Mouse (Mus musculus): ENCODE measurements around the gene Zmiz1.

Zmiz1 gene

DNA sequence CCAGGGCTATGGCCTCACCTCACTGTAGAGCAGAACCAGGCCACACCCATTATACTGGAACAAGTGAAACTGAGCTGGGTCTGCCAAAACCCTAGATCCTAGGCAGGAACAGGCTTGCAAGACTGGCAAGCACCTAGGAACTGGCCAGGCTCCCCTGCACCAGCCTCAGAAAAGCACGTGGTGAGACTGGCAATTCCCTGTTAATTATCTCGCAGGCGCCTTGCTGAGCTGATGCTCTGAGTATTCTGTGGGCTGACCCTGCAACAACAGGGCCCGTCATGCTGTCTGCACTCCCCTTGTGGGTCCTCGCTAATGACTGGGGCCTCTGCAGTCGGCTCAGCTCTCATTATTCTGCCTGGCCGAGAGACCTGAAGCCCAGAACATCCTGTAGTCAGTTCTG lies 177.3 kb downstream of the Zmiz1 start:
- in situ Hi-C loops (cut with MboI), result no loop called here

DNA sequence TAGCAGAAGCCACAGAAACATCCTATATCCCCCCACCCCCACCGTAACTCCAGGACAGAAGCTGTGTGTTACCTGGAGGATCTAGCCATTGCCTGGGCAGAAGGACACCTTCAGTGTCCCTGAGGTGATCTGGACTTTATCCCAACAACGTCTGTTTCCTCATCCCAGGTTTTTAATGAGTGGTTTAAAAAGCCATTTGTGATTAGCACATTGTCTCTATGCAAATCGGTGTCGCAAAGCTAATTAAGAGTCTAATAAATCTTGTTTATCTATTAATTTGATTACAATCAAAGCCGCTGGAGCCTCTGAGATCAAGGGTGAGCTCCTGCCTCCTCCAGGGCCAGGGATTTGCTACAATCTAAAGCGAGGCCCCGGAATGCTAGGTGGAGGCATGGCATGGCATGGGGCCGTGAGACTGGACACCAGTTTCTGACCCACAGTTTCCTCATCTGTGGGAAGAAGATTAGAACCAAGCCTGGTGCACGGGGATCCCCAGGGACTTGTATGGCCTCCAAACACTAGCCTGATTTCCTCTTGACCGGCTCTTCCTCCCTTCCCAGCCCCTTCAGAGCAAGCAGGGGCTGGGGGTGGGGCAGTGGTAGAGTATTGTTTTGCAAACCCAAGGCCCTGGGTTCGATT lies 180.3 kb downstream of the Zmiz1 start:
- in situ Hi-C loops (cut with MboI), result no loop called here

DNA sequence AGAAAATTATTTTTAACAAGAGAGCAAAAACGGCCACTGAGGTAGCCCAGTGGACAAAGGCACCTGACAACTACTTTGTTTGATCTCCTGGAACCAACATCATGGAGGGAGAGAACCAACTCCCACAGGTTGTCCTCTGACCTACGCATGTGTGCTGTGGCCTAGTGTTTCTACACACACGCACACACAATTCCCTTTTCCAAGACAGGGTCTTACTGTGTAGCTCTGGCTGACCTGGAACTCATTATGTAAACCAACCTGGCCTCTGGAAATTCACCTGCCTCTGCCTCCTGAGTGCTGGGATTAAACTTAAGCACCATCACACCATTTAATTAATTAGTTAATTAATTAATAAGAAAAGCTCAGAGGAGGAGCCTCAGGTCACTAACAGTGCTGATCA lies 181.0 kb downstream of the Zmiz1 start:
- in situ Hi-C loops (cut with MboI), result no loop called here

DNA sequence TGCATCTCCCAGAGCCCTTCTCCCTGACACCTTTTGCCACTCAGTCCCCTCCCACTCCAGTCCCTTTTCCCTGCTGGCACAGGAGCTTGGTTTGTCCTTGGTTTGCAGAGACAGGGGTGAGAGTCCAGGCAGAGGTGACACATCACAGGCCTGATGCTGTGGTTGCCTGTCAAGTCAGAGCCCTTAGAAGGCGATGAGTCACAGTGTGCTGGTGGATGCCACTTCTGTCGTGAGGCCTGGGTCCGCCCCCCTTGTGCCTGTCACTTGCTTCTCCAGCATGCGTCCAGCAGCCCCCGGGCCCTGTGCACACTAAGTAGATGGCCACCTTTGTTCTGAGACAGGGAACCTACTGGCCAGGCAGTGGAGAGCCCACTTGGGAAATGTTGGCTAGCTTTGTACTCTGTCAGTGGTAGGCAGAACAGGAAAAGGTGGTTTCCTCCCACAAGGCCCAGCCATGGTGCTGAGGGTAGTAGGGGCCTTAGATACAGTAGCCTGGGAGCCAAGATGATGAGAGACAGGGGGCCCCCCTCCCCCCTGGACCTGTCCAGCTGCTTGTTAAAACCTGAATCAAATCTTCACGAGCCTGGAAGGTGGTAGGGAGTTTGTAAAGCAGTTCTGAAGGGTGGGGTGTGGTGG lies 181.6 kb downstream of the Zmiz1 start:
- in situ Hi-C loops (cut with MboI), result no loop called here

DNA sequence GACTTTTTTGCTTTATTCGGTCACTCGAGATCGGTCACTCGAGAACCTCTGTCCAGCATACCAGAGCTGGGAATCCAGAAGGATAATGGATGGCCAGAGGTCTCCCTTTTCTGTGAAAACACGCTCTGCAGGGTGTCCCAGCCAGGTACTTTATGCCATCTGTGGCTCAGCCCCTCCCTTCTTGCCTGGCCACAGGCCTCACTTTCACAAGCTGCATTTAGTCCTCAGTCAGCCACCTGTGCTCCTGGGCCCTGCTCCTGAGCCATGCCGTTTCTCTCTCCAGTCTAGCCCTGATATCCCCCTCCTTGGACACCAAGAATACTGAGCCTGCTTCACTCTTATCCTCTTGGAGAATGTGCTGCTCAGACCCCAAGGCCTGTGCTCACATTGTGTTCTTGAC lies 182.1 kb downstream of the Zmiz1 start:
- in situ Hi-C loops (cut with MboI), result no loop called here

DNA sequence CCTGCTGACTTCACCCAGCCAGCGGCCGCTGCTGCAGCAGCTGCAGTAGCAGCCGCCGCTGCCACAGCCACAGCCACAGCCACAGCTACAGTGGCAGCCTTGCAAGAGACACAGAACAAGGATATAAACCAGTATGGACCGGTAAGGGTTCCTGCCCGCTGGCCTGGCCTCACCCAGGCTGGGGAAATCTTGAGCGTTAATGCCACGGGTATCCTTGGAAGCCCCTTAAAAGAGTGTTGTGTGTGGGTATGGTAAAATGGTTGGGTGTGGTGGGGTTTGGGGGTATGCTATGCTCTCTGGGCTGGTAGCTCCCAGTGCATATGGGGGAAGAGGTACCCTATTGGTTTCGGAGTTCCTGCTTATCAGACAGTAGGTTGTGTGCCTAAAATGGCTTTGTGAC lies 186.7 kb downstream of the Zmiz1 start:
- in situ Hi-C loops (cut with MboI), result no loop called here

DNA sequence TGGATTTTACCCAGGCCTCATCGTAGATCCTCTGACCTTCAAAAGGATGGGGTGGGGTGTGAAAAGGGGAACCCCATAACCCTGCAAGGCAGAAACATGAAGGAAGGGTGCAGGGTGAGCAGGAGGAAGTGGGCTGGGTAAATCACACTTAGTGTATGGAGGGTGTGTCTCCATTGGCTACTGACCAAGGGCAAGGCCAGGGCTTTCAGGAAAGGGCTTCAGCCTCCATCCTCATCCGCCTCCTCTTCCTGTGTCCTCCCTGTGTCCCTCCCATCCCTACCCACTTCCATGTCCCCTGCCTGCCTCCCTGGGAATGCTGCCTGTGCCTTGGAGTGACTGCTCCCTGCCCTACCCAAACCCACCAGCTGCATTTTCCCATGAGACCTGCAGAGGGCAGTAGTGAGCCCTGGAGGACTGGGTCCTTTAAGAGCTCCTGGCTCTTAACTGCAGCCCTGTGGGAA lies 187.2 kb downstream of the Zmiz1 start:
- in situ Hi-C loops (cut with MboI), result no loop called here

DNA sequence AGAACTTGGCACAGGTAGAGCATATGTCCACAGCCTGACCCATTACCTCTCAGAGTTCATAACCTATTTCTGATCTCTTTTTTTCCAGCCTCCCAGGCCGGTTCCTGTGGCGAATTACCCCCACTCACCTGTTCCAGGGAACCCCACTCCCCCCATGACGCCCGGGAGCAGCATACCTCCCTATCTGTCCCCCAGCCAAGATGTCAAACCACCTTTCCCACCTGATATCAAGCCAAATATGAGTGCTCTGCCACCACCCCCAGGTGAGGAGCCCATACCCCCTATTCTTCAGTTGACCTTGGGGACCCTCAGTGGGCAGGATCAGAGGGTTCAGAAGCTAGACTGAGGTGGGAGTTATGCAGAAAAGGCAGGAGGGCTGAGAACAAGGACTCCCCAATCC lies 192.1 kb downstream of the Zmiz1 start:
- in situ Hi-C loops (cut with MboI), result no loop called here

DNA sequence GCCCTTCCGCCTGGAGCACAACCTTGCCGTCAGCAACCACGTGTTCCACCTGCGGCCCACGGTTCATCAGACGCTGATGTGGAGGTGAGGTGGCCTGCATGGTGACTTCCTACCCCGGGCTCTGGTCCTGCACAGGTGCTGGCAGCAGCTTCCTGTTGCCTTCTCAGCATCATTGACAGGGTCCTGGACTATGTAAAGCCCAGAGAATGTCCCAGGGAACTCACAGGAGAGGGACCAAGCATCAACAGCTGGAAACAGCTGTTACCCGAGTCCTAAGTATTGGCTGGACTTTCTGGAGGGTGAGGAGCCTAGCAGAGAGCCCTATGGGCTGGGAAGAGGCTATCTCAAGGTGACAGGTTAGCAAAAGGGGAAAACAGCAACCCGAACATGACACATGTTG lies 192.9 kb downstream of the Zmiz1 start:
- in situ Hi-C loops (cut with MboI), result no loop called here

DNA sequence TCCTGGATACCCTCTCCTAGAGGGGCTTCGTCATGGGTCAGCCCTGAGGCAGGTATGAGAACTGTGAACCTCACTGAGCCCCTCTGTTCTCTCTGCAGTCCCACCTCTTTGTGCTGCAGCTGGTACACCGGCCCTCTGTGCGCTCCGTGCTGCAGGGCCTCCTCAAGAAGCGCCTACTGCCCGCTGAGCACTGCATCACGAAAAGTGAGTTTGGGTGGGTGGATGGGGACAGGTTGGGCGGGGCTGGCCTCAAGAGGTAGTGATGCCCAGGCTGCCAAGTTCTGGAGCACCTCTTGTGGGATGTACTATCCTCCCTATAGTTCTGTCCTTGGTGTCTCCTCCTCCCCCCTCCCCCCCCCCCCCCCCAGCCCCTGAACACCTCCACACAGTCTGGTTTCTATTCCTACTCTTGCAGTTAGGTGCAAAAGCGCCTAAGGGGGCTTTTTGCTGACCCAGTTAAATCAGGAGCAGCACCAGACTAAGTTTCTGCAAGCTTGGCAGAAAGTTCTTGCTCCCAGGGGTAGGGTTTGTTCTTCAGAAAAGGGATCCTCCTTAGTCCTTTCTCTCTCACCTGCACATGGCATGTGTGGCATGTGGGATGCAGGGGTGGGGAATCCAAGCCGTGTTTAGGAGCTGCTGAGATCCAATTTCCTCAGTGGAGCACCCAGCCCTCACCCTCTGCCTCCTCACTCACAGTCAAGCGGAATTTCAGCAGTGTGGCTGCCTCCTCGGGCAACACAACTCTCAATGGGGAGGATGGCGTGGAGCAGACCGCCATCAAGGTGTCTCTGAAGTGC lies 195.6 kb downstream of the Zmiz1 start:
- in situ Hi-C loops (cut with MboI), result no loop called here

DNA sequence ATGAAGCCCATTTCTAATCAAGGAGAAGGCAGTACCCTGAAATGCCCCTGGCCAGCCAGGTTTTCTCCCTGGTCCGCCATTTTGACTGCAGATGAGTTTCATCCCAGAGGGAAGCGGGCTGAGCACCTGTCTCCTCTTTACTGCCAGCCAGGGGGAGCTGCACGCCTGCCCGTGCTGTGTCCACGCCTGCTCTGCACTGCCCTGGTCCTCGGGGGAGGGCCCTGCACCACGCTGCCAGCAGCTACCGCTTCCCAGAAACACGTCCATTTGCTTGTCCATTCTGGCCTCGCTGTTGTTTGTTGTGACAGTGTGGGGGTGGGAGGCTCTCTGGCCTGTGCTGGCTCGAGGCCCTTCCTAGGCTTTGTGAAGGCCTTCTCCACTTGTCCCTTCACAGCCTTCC lies 201.7 kb downstream of the Zmiz1 start:
- in situ Hi-C loops (cut with MboI), result no loop called here

DNA sequence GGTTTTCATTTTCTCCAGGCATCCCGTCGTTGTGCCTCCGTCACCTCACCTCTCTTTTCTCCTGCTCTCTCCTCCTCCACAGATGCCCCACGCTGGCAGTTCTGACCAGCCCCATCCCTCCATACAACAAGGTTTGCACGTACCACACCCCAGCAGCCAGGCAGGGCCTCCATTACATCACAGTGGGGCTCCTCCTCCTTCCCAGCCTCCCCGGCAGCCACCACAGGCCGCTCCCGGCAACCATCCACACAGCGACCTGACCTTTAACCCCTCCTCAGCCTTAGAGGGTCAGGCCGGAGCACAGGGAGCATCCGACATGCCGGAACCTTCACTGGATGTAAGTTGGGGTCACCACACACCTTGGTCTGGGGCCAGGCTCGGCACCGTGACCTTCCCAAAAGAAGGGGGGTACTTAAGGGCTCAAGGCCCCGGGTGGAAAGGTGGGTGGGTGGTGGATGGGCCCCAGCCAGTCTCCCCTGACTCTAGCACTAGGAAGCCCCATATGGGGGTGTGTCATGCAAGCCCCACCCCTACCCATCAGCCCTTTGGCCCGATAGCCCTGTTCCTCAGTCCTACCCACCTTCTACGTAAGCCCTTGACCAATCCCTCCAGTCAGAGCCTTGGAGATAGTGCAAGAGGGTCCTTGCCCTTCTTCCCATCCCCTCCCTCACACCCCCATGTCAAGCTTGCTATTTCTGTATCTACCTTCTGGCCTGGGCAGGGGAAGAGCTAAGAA lies 202.4 kb downstream of the Zmiz1 start:
- in situ Hi-C loops (cut with MboI), result no loop called here

DNA sequence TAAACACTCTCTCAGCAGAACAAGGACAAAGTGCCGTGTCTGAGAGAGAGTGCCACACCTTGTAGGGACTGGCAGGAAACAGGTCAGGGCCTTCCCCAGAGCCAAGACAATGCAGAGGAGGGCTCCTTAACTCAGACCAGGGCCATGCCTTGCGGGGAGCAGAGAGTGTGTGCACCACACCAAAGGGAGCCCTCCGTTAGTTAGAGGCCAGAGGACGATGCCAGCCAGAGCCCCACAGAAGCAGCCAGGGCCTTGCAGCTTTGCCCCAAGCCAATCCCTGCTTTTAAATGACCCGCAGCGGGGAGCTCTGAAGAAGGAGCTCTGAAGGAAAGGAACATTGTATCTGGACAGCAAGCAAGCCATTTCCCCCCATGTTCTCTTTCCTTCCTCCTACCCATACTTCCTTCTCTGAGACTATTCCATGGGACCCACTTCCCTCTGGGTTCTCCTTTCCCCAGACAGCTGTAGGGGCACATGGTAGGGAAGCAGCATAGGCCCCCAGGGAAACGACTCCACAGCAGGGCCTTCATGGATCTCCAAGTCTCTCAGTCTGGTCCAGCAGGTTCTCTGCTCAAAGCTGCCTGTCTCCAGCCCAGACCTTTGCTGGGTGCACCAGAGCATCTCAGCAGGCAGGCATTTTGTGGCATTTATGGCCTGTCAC lies 204.8 kb downstream of the Zmiz1 start:
- in situ Hi-C loops (cut with MboI), result no loop called here

DNA sequence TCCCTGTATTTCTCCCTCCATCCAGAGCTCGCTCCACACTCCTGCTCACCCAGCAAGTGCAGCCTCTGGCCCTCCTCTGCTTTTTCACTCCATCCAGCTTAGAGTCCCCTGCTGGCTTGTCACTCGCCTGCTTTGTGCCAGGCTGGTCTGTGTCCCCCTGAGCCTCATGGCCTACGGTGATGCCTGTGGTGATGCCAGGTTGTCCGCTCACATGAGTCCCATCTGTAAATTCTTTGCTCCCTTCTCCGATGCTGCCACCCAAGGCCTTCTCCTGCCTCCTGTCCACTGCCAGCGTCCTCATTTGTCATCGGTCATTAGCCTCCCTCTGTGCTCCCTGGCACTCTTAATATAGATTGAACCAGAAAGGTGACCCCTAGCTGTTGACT lies 205.3 kb downstream of the Zmiz1 start:
- in situ Hi-C loops (cut with MboI), result no loop called here

DNA sequence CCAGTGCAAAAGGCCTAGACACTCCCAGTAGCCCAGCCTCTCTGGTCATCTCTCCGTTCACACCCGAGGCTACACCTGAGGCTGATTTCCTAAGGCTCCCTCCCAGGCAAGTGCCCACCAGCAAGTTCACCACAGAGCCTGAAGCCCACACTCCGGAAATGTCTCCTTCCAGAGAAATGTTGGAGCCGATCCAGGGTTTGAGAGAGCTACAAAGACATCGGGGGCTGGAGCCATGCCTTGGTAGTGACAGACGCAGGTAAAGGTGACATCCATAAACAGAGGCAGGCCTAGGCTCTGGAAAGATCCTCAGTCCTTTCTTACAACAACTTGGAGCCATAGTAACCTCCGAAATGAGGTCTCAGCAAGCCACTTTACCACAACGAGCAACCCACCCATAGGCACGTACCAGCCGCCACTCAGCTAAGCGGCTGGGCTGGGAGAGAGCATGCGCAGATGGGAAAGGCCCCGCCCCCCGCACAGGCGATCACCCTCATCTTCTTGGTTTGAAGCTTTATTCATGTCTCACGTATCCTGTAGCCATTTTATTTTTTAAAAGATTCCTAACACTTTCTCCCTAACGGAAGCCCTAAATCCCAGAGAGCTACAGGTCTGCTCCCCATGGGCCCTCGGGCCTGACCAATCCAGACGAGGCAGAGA lies 206.5 kb downstream of the Zmiz1 start:
- in situ Hi-C loops (cut with MboI), result no loop called here

DNA sequence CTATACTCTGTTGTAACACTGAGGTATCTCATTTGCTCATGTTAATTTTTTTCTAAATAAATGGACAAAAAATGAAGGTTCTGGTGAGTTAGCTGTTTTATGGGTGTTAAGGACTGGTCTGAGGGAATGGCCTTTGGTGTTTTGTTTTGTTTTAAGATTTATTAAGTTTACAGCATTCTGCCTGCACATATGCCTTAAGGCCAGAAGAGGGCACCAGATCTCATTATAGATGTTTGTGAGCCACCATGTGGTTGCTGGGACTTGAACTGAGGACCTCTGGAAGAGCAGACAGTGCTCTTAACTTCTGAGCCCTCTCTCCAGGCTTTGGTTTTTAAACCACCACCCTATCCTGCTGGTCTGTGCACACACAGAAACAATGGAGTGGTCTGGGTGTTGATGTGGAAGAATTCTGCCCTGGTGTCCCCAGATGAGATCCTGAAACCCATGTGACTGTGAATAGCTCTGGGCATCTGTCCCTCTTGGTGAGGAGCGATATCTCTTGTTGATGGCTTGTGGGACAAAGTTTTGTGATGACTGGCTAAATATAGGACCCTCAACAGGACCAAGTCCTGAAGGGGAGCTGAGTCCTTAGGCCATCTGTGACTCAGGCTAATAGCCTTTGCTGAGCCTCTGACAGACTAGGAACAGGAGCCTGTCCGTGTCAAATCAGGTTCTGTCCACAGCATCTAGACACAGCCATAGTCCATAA lies 207.8 kb downstream of the Zmiz1 start:
- in situ Hi-C loops (cut with MboI), result no loop called here

DNA sequence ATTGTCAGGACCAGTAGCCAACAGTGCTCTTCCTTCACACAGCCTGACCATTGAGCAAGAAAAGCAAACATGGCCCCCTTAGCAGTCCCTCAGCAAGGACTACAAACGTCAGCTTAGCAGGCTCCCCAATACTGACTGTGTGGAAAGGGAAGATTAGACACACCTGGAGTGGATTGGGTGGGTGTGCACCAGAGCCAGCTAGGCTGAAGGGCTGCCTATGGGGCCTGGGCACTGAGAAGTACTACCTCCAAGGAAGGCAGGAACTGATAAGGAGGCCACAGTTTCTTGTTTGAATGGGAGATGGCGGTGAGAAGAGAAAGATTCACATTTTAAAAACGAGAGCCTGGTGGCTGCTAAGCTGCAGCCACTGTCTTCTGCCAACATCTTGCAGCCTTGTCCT lies 208.6 kb downstream of the Zmiz1 start:
- in situ Hi-C loops (cut with MboI), result no loop called here

DNA sequence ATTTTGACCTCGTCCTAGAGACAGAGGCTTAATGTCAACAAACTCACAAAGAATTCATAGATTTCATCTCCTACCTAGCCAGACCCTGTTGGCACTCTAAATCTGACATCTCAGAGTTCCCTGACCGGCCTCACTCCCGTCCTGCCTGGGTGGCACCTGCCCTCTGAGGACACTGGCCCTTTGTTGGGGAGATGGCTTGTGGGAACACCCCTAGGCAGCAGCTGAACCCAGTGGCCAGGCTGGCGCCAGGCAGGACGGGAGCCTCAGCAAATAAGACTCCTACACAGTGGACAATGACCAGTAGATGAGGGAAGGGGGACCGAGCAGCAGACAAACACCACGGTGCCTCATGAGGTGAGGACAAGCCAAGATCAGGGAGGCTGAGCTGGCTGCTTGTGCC lies 220.6 kb downstream of the Zmiz1 start:
- in situ Hi-C loops (cut with MboI), result no loop called here

DNA sequence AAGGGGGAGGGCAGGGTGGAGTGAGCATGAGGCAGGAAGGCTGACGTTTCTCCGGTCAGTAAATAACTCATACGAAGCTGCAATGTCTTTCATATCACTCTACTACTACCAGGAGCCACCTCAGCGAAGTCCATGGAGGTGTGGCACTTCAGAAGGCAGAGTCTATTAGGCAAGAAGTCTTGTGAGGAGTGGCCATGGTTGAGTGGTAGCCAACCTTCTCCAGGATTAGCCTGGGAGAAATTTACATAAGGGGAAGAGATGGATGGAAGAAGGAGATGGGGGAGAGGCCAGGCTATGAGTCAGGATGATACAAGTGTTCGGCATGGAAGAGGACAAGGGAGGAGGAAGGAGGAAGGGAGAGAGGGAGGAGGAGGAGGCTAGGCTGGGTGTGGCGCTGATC lies 223.0 kb downstream of the Zmiz1 start:
- in situ Hi-C loops (cut with MboI), result no loop called here

DNA sequence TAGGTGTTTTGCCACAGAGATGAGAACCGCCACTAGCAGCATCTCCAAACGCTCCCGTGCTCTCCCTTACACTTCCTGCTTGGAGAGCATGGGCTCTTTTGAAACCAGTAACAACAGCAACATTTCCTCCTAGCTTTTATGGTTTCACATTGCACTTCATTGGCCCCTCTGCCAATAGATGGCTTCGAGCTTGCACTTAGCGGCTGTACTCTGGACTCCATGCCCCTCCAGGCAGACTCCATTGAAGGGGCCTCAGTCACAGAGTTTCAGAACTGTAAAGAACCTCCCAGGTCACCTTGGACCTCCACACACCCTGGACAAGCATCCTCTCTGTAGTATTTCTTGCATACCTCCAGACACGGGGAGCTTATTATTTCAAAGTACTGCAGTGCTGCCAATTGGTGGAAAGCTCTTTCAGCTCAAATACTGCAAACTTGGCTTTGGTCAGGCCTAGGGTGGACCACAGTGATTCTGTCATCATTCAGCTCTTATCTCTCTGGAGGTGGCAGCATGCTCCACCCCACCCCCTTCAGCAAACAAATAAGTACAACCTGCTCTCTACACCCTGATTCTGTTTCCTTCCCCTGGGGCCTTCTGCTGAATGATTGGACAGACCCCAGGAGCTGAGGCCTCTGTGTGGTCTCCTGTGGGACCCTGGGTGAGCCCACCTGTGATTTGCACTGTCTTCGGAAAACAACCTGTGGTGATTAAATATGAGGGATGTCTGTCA lies 227.4 kb downstream of the Zmiz1 start:
- in situ Hi-C loops (cut with MboI), result no loop called here

All from mature B cell (primary cell).